Mouse (Mus musculus): ENCODE results near the gene Cmss1. TPM values are rescaled to one million over a fixed set of nuclear protein-coding genes. Genes with fewer than 3 reads are reported as not detected.

The Cmss1 gene
- polyA plus RNA-seq, 2 experiments: 10.9 to 45.3 TPM

GRCm38 (mm10) chr16:57549061-57550037 lies 57.3 kb downstream of the Cmss1 start:
- Histone ChIP-seq H3K9me3 (ENCODE audit: control insufficient read depth, low read length) (no peaks in the 10 kb centered on the region), H3K4me3 (replicated peaks; ENCODE audit: low read length) (peak overlapping the region; percentile 63), H3K9ac (ENCODE audit: low read depth, low read length, severe bottlenecking) (peak overlapping the region; percentile 89), H3K4me2 (replicated peaks; ENCODE audit: low read depth, low read length, severe bottlenecking) (peak overlapping the region; percentile 77), H3K36me3 (ENCODE audit: control insufficient read depth, insufficient read depth, low read length) (peaks cover 8% of the 10 kb centered on the region; the same call in 1 of the 2 replicates), H3K27me3 (ENCODE audit: control insufficient read depth, insufficient read depth, low read length) (no peaks in the 10 kb centered on the region), H3K27ac (replicated peaks; ENCODE audit: low read depth, low read length) (peak overlapping the region; percentile 79), H3K4me1 (ENCODE audit: control insufficient read depth, insufficient read depth, low read length) (peaks cover 11% of the 10 kb centered on the region; the same call in 1 of the 2 replicates)
- ATAC-seq (ENCODE audit: low FRiP score, low read depth): peak; percentile 94
- 1% methylated on average over 55 of the region's 64 CpGs for WGBS
- no peak for TF ChIP-seq POLR2A (IDR thresholded peaks at IDR 0.05; ENCODE audit: borderline replicate concordance, extremely low read depth, insufficient read depth, insufficient read length)
- peak; percentile 86 for DNase-seq (ENCODE audit: low spot score)

GRCm38 (mm10) chr16:57548608-57549007 lies 58.1 kb downstream of the Cmss1 start:
- H3K36me3 ChIP-seq (ENCODE audit: control insufficient read depth, insufficient read depth, low read length): peaks cover 8% of the 10 kb centered on the region; the same call in 1 of the 2 replicates
- H3K27ac ChIP-seq (replicated peaks; ENCODE audit: low read depth, low read length): peak overlapping the region; percentile 79
- H3K9ac ChIP-seq (ENCODE audit: low read depth, low read length, severe bottlenecking): peak overlapping the region; percentile 89
- peaks cover 9% of the 10 kb centered on the region; the same call in 1 of the 2 replicates for H3K4me1 ChIP-seq (ENCODE audit: control insufficient read depth, insufficient read depth, low read length)
- TF ChIP-seq POLR2A (IDR thresholded peaks at IDR 0.05; ENCODE audit: borderline replicate concordance, extremely low read depth, insufficient read depth, insufficient read length): no peak
- H3K4me3 ChIP-seq (replicated peaks; ENCODE audit: low read length): peak overlapping the region; percentile 63
- H3K9me3 ChIP-seq (ENCODE audit: control insufficient read depth, low read length): no peaks in the 10 kb centered on the region
- 17% methylated on average over 2 of the region's 2 CpGs for WGBS
- ATAC-seq (ENCODE audit: low FRiP score, low read depth) (peak; percentile 65; the same call in 1 of the 2 replicates), DNase-seq (ENCODE audit: low spot score) (no peak)
- H3K4me2 ChIP-seq (replicated peaks; ENCODE audit: low read depth, low read length, severe bottlenecking): peak overlapping the region; percentile 77
- no peaks in the 10 kb centered on the region for H3K27me3 ChIP-seq (ENCODE audit: control insufficient read depth, insufficient read depth, low read length)

GRCm38 (mm10) chr16:57546355-57546754 lies 60.3 kb downstream of the Cmss1 start:
- no peak overlapping the region for H3K27ac ChIP-seq (replicated peaks; ENCODE audit: low read depth, low read length)
- no peak overlapping the region for H3K4me2 ChIP-seq (replicated peaks; ENCODE audit: low read depth, low read length, severe bottlenecking)
- H3K4me1 ChIP-seq (ENCODE audit: control insufficient read depth, insufficient read depth, low read length): no peaks in the 10 kb centered on the region
- no peak overlapping the region for H3K9ac ChIP-seq (ENCODE audit: low read depth, low read length, severe bottlenecking)
- WGBS: 63% methylated on average over 1 of the region's 1 CpGs
- no peaks in the 10 kb centered on the region for H3K36me3 ChIP-seq (ENCODE audit: control insufficient read depth, insufficient read depth, low read length)
- no peak for TF ChIP-seq POLR2A (IDR thresholded peaks at IDR 0.05; ENCODE audit: borderline replicate concordance, extremely low read depth, insufficient read depth, insufficient read length)
- no peak for ATAC-seq (ENCODE audit: low FRiP score, low read depth)
- DNase-seq (ENCODE audit: low spot score): no peak
- no peaks in the 10 kb centered on the region for H3K9me3 ChIP-seq (ENCODE audit: control insufficient read depth, low read length)
- H3K4me3 ChIP-seq (replicated peaks; ENCODE audit: low read length): no peak overlapping the region
- no peaks in the 10 kb centered on the region for H3K27me3 ChIP-seq (ENCODE audit: control insufficient read depth, insufficient read depth, low read length)

- Histone ChIP-seq H3K4me2 (replicated peaks; ENCODE audit: low read depth, low read length, severe bottlenecking) (no peak overlapping the region), H3K9ac (ENCODE audit: low read depth, low read length, severe bottlenecking) (no peak overlapping the region), H3K4me1 (ENCODE audit: control insufficient read depth, insufficient read depth, low read length) (no peaks in the 10 kb centered on the region), H3K36me3 (ENCODE audit: control insufficient read depth, insufficient read depth, low read length) (no peaks in the 10 kb centered on the region), H3K4me3 (replicated peaks; ENCODE audit: low read length) (no peak overlapping the region), H3K9me3 (ENCODE audit: control insufficient read depth, low read length) (no peaks in the 10 kb centered on the region), H3K27ac (replicated peaks; ENCODE audit: low read depth, low read length) (no peak overlapping the region), H3K27me3 (ENCODE audit: control insufficient read depth, insufficient read depth, low read length) (no peaks in the 10 kb centered on the region)
- no peak for ATAC-seq (ENCODE audit: low FRiP score, low read depth)
- 76% methylated on average over 8 of the region's 8 CpGs for WGBS
- no peak for DNase-seq (ENCODE audit: low spot score)
- no peak for TF ChIP-seq POLR2A (IDR thresholded peaks at IDR 0.05; ENCODE audit: borderline replicate concordance, extremely low read depth, insufficient read depth, insufficient read length)
These were observed 62.2 kb downstream of the Cmss1 start for GRCm38 (mm10) chr16:57544441-57544840.

- H3K36me3 ChIP-seq (ENCODE audit: control insufficient read depth, insufficient read depth, low read length): no peaks in the 10 kb centered on the region
- 96% methylated on average over 3 of the region's 3 CpGs for WGBS
- no peaks in the 10 kb centered on the region for H3K9me3 ChIP-seq (ENCODE audit: control insufficient read depth, low read length)
- H3K27me3 ChIP-seq (ENCODE audit: control insufficient read depth, insufficient read depth, low read length): no peaks in the 10 kb centered on the region
- H3K4me2 ChIP-seq (replicated peaks; ENCODE audit: low read depth, low read length, severe bottlenecking): no peak overlapping the region
- no peak for TF ChIP-seq POLR2A (IDR thresholded peaks at IDR 0.05; ENCODE audit: borderline replicate concordance, extremely low read depth, insufficient read depth, insufficient read length)
- 0 out of 2 replicates have a peak, but pooled peaks cover 2% of the 10 kb centered on the region for H3K4me1 ChIP-seq (ENCODE audit: control insufficient read depth, insufficient read depth, low read length)
- DNase-seq (ENCODE audit: low spot score) (no peak), ATAC-seq (ENCODE audit: low FRiP score, low read depth) (no peak)
- no peak overlapping the region for H3K9ac ChIP-seq (ENCODE audit: low read depth, low read length, severe bottlenecking)
- no peak overlapping the region for H3K27ac ChIP-seq (replicated peaks; ENCODE audit: low read depth, low read length)
- no peak overlapping the region for H3K4me3 ChIP-seq (replicated peaks; ENCODE audit: low read length)
These were observed 63.4 kb downstream of the Cmss1 start for GRCm38 (mm10) chr16:57543243-57543642.

Data from limb, embryonic 14.5 days (tissue).